Mouse (Mus musculus) heart, embryonic 15.5 days (tissue): Measurements from ENCODE around the gene Spag4. TPM values are rescaled to one million over a fixed set of nuclear protein-coding genes. Genes with fewer than 3 reads are reported as not detected.

Experiments used
- ATAC-seq: fragments of 200-750 bp; cut with Nextera tagmentation; replicated peaks from 2 replicates; pipeline ENCODE4 v1.8.0; 2017; ENCODE audit warnings: low read depth, moderate TSS enrichment; ENCODE audit not compliant: insufficient number of reproducible peaks, insufficient read depth, low FRiP score
- H3K27ac ChIP-seq: fragments of 300-500 bp; sonication (generic); 2 replicates; pipeline ENCODE4 v1.5.1; 2015; ENCODE audit warnings: mild to moderate bottlenecking, inconsistent platforms
- H3K27me3 ChIP-seq: fragments of 300-500 bp; sonication (generic); 2 replicates; pipeline ENCODE4 v1.6.1; 2015; ENCODE audit warnings: inconsistent platforms
- H3K36me3 ChIP-seq: fragments of 300-500 bp; sonication (generic); 2 replicates; pipeline ENCODE4 v1.6.1; 2015; ENCODE audit warnings: mild to moderate bottlenecking, inconsistent platforms
- H3K4me1 ChIP-seq: fragments of 300-500 bp; sonication (generic); replicated peaks from 2 replicates; pipeline ENCODE4 v1.6.1; 2015; ENCODE audit warnings: inconsistent platforms
- H3K4me2 ChIP-seq: fragments of 300-500 bp; sonication (generic); 2 replicates; pipeline ENCODE4 v1.6.1; 2015; ENCODE audit warnings: inconsistent platforms, mild to moderate bottlenecking, moderate library complexity
- H3K4me3 ChIP-seq: fragments of 300-500 bp; sonication (generic); 2 replicates; pipeline ENCODE4 v1.5.1; 2015; ENCODE audit warnings: mild to moderate bottlenecking, inconsistent platforms
- H3K9ac ChIP-seq: fragments of 300-500 bp; sonication (generic); 2 replicates; pipeline ENCODE4 v1.6.1; 2015; ENCODE audit warnings: mild to moderate bottlenecking, inconsistent platforms
- H3K9me3 ChIP-seq: fragments of 300-500 bp; sonication (generic); replicated peaks from 2 replicates; pipeline ENCODE4 v1.6.1; 2016; ENCODE audit warnings: inconsistent platforms
- WGBS: fragments of 180-500 bp; shearing (Covaris S2); methylation state at CpG from one replicate; pipeline ENCODE4 v1.1.7; 2015; ENCODE audit warnings: mixed read lengths; 5-methylcytosine and 5-hydroxymethylcytosine counted together
- polyA plus RNA-seq: library from polyadenylated mRNA; unstranded; fragments of >200 nt; fragmentation: Nextera tagmentation; extraction: Ambion mirVana; gene quantifications from 2 replicates; pipeline ENCODE4 v1.2.1, GENCODE M21; 2015

Gene Spag4
- polyA plus RNA-seq, result 1.9 TPM in 2 replicates

DNA sequence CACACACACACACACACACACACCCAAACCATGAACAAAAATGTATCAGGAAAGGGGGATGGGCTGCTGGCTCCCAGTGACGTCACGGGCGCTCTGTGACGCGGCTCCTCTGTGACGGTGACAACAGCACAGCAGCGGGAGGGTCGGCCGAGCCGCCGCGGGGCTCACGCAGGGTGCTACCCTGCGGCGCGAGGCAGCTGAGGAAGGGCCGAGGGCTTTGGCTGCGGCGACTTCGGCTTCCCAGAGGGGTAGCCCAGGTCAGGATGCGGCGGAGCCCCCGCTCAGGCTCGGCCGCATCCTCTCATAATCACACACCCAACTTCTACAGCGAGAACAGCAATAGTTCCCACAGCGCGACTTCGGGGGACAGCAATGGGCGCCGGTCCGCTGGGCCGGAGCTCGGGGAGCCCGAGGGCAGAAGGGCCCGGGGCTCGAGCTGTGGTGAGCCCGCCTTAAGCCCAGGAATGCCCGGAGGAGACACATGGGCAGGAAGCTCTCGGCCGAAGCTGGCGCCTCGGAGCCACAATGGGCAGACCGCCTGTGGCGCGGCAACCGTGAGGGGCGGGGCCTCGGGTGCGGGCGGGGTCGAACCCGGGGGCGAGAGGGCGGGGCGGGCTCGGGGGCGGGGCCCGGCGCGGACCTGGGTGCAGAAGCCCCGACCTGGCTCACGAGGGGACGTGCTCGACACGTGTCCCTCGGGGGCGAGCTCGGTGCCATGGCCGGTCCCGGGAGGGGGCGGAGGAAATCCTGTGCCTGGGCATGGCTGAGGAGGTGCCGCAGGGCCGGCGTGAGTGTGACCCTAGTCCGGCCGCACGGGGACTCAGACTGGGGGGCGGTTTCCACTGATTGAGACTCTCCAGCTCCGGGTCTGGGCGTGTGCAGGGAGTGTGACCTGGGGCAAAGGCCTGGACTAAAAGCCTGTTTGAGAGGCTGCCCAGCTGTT, at the start of gene Spag4:
Gene Spag4, plus strand, starts transcription at position 77 of the 943 bp plus-strand sequence.
- H3K9me3 ChIP-seq, result no peaks in the 10 kb centered on the region
- ATAC-seq, result peak; percentile 83
- H3K4me3 ChIP-seq, result peak within 1 kb of the TSS; percentile 66
- H3K4me2 ChIP-seq, result peak within 1 kb of the TSS; percentile 94
- under 1% methylated on average over 81 of the region's 81 CpGs for WGBS
- no peaks in the 10 kb centered on the region for H3K27me3 ChIP-seq
- peaks cover 4% of the 10 kb centered on the region for H3K4me1 ChIP-seq
- peak within 1 kb of the TSS; percentile 74 for H3K27ac ChIP-seq
- H3K9ac ChIP-seq, result peak within 1 kb of the TSS; percentile 74
- peaks cover 11% of the 10 kb centered on the region; the same call in 1 of the 2 replicates for H3K36me3 ChIP-seq

DNA sequence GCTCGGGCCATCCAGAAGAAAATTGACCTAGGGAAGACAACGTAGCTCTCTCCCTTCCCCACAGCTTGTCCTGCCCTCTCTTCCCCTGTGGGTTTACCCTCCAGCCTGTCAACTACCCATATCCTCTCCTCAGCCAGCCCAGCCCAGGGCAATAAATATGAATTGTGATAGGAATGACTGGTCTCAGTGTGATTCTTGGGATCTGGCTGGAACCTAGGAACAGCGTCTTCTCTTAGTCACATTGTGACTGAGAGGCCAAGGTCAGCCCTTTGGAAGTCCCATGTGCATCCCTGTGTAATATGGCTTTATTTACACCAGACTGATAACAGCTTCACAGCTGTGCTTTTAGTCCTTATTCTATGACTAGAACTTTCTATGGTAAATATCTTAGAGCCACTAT, 46.9 kb upstream of the Spag4 start:
- no peaks in the 10 kb centered on the region for H3K27me3 ChIP-seq
- H3K36me3 ChIP-seq, result peaks cover 54% of the 10 kb centered on the region
- H3K9ac ChIP-seq, result no peak overlapping the region
- H3K9me3 ChIP-seq, result no peaks in the 10 kb centered on the region
- no peak overlapping the region for H3K4me2 ChIP-seq
- WGBS, result 89% methylated on average over 3 of the region's 3 CpGs
- no peaks in the 10 kb centered on the region for H3K4me1 ChIP-seq
- no peak overlapping the region for H3K4me3 ChIP-seq
- no peak overlapping the region for H3K27ac ChIP-seq
- no peak for ATAC-seq

DNA sequence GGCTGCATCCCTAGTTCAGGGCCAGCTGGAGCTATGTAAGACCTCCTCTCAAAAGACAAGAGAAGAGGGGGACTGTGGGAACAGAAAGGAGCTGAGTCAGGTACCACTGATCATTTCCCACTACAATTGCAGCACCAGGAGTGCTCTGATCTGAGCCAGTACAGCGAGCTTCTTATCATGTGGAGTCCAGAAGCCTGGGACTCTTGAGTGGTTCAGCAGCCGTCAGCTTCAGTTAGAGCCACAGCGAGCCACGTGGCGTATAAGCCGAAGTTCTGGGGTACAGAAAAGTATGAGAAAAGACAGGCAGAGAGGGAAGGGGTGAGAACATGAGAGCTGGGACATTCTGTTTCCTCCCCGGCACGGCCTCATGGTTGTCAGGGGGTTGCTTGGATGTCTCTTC, 43.8 kb upstream of the Spag4 start:
- WGBS, result 65% methylated on average over 8 of the region's 8 CpGs
- no peaks in the 10 kb centered on the region for H3K9me3 ChIP-seq
- H3K9ac ChIP-seq, result no peak overlapping the region
- H3K4me1 ChIP-seq, result no peaks in the 10 kb centered on the region
- H3K4me2 ChIP-seq, result no peak overlapping the region
- H3K4me3 ChIP-seq, result no peak overlapping the region
- no peaks in the 10 kb centered on the region for H3K27me3 ChIP-seq
- peaks cover 24% of the 10 kb centered on the region for H3K36me3 ChIP-seq
- no peak overlapping the region for H3K27ac ChIP-seq
- ATAC-seq, result no peak

DNA sequence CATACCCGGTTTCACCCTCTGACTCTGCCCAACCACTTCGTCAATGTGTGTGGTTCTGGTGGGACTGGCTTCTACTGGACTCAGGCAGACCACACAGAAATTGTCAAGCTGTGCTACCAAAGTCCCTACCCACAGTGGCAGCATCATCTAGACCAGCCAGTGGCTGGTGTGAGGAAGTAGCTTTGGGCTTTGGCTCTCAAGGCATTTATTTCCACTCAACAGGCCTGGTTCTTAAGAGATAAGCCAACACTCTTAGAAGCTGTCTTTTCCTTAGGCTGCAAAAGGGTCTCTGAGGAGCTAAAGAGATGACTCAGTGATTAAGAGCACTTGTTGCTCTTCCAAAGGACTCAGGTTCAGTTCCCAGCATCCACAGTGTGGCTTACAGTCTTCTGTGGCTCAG, 43.2 kb upstream of the Spag4 start:
- 84% methylated on average over 2 of the region's 2 CpGs for WGBS
- Histone ChIP-seq H3K4me1 (no peaks in the 10 kb centered on the region), H3K9ac (no peak overlapping the region), H3K27me3 (no peaks in the 10 kb centered on the region), H3K4me3 (no peak overlapping the region), H3K36me3 (peaks cover 18% of the 10 kb centered on the region), H3K27ac (no peak overlapping the region), H3K9me3 (no peaks in the 10 kb centered on the region), H3K4me2 (no peak overlapping the region)
- ATAC-seq, result no peak

DNA sequence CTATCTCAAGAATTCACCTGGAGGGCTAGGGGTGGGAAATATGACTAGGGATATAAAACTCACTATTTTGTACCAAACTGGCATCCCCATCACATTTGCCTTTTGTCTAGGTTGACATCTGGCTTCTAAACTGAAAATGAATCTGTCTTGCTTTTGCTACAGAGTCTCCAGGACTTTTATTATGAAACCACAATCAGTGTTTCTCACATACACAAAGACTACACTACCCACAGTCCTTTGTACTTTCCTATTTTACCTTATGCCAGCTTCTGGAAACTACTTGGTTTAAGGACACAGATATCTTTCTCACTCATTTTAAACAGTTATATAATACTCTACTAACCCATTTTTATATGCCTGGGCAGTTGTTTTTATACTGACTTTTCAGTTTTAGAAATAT, 39.5 kb upstream of the Spag4 start:
- ATAC-seq, result no peak
- Histone ChIP-seq H3K4me3 (no peak overlapping the region), H3K27ac (no peak overlapping the region), H3K36me3 (no peaks in the 10 kb centered on the region), H3K27me3 (no peaks in the 10 kb centered on the region), H3K9me3 (no peaks in the 10 kb centered on the region), H3K4me1 (no peaks in the 10 kb centered on the region), H3K9ac (no peak overlapping the region), H3K4me2 (no peak overlapping the region)

DNA sequence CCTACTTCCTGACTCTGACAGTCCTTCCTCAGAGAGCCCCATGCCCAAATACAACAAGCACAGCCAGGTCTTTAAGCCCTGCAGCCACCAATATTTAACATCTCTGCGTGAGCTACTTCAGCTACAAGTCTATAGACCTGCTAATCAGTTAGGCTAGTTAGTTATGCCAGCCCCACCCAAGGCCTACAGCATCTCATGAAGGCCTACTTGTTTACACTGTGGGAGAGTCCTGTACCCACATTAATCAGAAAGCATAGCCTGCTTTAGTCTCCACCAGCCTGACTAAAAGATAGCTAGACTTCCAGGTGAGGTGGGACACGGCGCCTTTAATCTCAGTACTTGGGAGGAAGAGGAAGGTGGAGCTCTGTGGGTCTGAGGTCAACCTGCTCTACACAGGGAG, 25.6 kb upstream of the Spag4 start:
- Histone ChIP-seq H3K4me3 (no peak overlapping the region), H3K27ac (no peak overlapping the region), H3K27me3 (no peaks in the 10 kb centered on the region), H3K4me1 (no peaks in the 10 kb centered on the region), H3K36me3 (no peaks in the 10 kb centered on the region), H3K4me2 (no peak overlapping the region), H3K9me3 (no peaks in the 10 kb centered on the region), H3K9ac (no peak overlapping the region)
- 83% methylated on average over 3 of the region's 3 CpGs for WGBS
- no peak for ATAC-seq

DNA sequence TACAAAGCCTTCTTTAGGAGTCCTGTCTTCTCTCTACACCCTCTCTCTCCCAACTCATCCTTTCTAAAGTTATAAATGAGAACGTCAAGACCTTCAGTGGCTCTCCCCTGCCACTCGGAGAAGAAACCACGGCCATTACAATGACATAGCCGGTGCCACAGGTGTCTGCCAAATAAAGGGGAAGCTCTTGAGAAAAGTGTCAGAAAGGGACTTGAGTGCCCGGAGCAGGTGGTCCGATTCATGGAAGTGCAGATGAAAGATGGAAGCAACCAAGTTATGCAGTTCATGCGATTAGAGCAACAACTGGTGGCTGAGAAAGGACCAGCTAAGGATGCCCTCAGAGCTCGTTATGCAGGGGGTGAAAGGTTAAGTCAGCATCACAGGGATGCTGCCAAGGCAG, 22.1 kb upstream of the Spag4 start:
- no peak overlapping the region for H3K27ac ChIP-seq
- no peak overlapping the region for H3K4me3 ChIP-seq
- H3K36me3 ChIP-seq, result no peaks in the 10 kb centered on the region
- H3K9me3 ChIP-seq, result no peaks in the 10 kb centered on the region
- 78% methylated on average over 8 of the region's 8 CpGs for WGBS
- 0 out of 2 replicates have a peak, but pooled peaks cover 4% of the 10 kb centered on the region for H3K4me1 ChIP-seq
- H3K27me3 ChIP-seq, result peaks cover 15% of the 10 kb centered on the region
- H3K9ac ChIP-seq, result no peak overlapping the region
- no peak overlapping the region for H3K4me2 ChIP-seq
- no peak for ATAC-seq

DNA sequence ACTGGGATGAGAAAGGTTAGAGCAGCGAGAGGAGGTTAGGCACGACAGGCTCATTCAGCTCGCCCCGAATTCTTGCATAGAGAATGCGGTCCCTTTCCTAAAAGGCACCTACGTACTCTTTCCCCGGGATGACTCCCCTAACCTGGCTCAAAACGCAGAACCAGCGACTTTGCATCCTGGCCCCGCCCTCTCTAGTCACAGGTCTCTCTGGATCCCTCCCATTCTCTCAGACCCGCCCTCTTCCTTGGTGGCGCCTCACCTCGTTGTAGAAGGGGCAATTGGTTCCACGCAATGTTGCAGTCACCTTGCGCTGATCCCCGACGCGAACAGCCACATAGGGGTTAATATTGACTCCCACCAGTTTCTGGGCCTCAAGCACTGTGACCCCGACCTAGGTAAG, 17.0 kb upstream of the Spag4 start:
- Histone ChIP-seq H3K4me2 (peak overlapping the region; percentile 28), H3K9me3 (no peaks in the 10 kb centered on the region), H3K27me3 (peaks cover 47% of the 10 kb centered on the region), H3K4me3 (no peak overlapping the region), H3K36me3 (no peaks in the 10 kb centered on the region), H3K9ac (no peak overlapping the region; the same call in 1 of the 2 replicates), H3K4me1 (0 out of 2 replicates have a peak, but pooled peaks cover 6% of the 10 kb centered on the region), H3K27ac (no peak overlapping the region)
- 7% methylated on average over 19 of the region's 19 CpGs for WGBS
- ATAC-seq, result no peak

DNA sequence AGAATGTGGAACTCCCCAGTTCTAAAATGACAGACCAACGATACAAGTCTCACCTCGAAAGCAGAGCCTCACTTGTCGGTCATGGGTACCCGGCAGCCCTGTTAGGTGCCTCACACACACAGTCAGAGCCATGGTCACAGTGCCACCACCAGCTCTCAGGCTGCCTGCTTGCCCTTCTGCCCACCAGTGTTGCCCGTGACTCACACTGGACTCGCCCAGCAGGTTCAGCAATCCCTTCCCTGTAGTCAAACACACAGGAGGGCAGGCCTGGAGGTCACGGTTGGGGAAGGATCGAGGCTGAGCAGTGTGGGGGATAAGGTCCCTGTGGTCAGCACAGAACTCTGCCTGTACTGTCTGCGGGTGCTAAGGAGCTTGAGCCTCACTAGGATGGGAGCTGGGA, 12.2 kb upstream of the Spag4 start, which contains the start of gene Fer1l4:
Gene Fer1l4, minus strand, starts transcription at position 132 of the 400 bp plus-strand sequence.
- H3K4me3 ChIP-seq, result no peak within 1 kb of the TSS
- H3K4me1 ChIP-seq, result 0 out of 2 replicates have a peak, but pooled peaks cover 3% of the 10 kb centered on the region
- H3K9me3 ChIP-seq, result no peaks in the 10 kb centered on the region
- H3K27ac ChIP-seq, result no peak within 1 kb of the TSS
- no peaks in the 10 kb centered on the region for H3K36me3 ChIP-seq
- H3K27me3 ChIP-seq, result peaks cover 38% of the 10 kb centered on the region
- no peak for ATAC-seq
- no peak within 1 kb of the TSS for H3K9ac ChIP-seq
- no peak within 1 kb of the TSS for H3K4me2 ChIP-seq
- WGBS, result 77% methylated on average over 9 of the region's 9 CpGs

DNA sequence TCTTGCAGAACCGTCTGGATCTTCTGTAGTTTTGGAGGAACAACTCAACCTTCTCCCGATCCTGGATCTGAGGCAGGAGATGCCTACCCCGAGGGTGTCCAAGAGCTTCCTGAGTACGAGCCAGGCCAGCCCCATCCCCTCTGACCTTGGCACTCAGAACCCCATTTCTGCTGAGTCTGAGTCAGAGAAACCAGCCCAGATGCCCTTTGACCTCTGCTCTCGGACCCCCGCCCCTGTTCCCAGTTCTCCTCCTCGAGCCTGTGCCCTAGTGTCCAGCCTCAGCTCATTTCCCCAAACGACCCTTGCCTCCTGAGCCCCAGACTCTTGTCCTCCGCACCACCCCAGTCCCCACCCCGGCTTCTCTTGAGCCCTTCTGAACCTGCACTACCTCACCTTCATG, 1.2 kb downstream of the Spag4 start:
- WGBS, result 40% methylated on average over 10 of the region's 10 CpGs
- no peak overlapping the region for H3K27ac ChIP-seq
- no peak for ATAC-seq
- H3K4me2 ChIP-seq, result peak overlapping the region; percentile 94
- peak overlapping the region; percentile 74; the same call in 1 of the 2 replicates for H3K9ac ChIP-seq
- H3K4me3 ChIP-seq, result peak overlapping the region; percentile 66
- H3K9me3 ChIP-seq, result no peaks in the 10 kb centered on the region
- no peaks in the 10 kb centered on the region for H3K27me3 ChIP-seq
- H3K4me1 ChIP-seq, result peaks cover 4% of the 10 kb centered on the region
- H3K36me3 ChIP-seq, result peaks cover 16% of the 10 kb centered on the region

DNA sequence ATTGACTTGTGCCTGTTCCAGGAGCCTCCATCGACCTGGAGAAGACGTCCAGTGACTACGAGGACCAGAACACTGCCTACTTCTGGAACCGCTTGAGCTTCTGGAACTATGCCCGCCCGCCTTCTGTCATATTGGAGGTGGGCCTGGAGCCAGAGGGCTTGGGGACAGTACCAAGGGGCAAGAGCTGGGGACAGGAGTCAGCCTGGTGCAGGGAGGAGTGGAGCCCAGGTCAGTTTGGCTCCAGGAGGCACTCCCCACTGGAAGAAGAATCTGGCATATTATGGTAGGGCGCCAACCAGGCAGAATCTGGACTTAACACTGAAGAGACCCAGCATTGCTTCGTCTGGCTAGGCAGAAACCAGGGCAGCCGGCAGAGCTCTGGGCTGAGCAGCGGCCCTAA, 2.9 kb downstream of the Spag4 start:
- 88% methylated on average over 10 of the region's 10 CpGs for WGBS
- Histone ChIP-seq H3K27me3 (no peaks in the 10 kb centered on the region), H3K4me3 (no peak overlapping the region), H3K4me2 (no peak overlapping the region), H3K9me3 (no peaks in the 10 kb centered on the region), H3K4me1 (peaks cover 4% of the 10 kb centered on the region), H3K27ac (no peak overlapping the region), H3K36me3 (peaks cover 32% of the 10 kb centered on the region), H3K9ac (no peak overlapping the region)
- ATAC-seq, result no peak

DNA sequence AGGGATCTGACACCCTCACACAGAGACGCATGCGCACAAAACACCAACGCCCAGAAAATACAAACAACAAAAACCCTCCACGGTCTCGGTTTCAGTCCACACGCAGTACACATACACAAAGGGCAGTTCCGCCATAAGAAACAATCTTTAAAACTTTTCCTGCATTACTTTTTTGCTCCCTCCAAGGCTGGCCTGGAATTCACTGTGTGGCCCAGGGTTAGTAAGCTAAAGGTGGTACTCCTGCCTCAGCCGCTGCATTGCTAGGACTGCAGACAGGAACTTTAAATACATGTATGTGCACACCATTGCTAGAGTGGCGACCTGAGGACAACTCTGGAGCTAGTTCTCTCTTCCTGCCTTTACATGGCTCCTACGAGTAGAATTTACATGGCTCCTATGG, 6.3 kb downstream of the Spag4 start:
- Histone ChIP-seq H3K4me1 (no peaks in the 10 kb centered on the region), H3K9me3 (no peaks in the 10 kb centered on the region), H3K4me3 (no peak overlapping the region), H3K27ac (no peak overlapping the region), H3K27me3 (no peaks in the 10 kb centered on the region), H3K4me2 (no peak overlapping the region), H3K9ac (no peak overlapping the region), H3K36me3 (peaks cover 65% of the 10 kb centered on the region)
- no peak for ATAC-seq
- WGBS, result 97% methylated on average over 10 of the region's 10 CpGs
